Mouse (Mus musculus) layer of hippocampus, postnatal 10 days (tissue): ENCODE results near the gene Eif4a3. TPM values are rescaled to one million over a fixed set of nuclear protein-coding genes. Genes with fewer than 3 reads are reported as not detected.
"Not testable (repeated sequence)": the region's sequence is repeated elsewhere in the genome, so short reads cannot be mapped to it uniquely, and the experiment has no call there.

Experiments used
- DNase-seq, 2 experiments: peaks; one replicate each; pipeline ENCODE4 v3.0.0; 2021; ENCODE audit warnings: low spot score in 2 of 2
- total RNA-seq, 2 experiments: library from RNA; stranded (reverse); gene quantifications; 2 replicates each; pipeline ENCODE4 v1.2.3; 2021

Eif4a3 gene
- total RNA-seq, 2 experiments from 2014 or later: 88.9 to 93.0 TPM

- DNase-seq: peak; percentile 52 to 63
These were observed 46.9 kb downstream of the Eif4a3 start for GRCm38 (mm10) chr11:119252854-119253541.

- DNase-seq: no peak
These were observed 48.9 kb downstream of the Eif4a3 start for GRCm38 (mm10) chr11:119250998-119251397.

- DNase-seq: peak; percentile 49 to 54
These were observed 50.9 kb downstream of the Eif4a3 start for GRCm38 (mm10) chr11:119249011-119249410.

GRCm38 (mm10) chr11:119245543-119245942 lies 54.3 kb downstream of the Eif4a3 start:
- not testable (repeated sequence) for DNase-seq

GRCm38 (mm10) chr11:119239480-119239879 lies 60.4 kb downstream of the Eif4a3 start:
- no peak for DNase-seq

Other genes starting within 250 kb of the Eif4a3 start
- 10 to 100 TPM; 49.2 to 51.2 TPM for gene Cbx4, start 213.9 kb downstream of the Eif4a3 start, total RNA-seq
- 100 to 1,000 TPM; 111 to 115 TPM for gene Tbc1d16, start 71.6 kb downstream of the Eif4a3 start, total RNA-seq
- gene Ccdc40, start 71.5 kb downstream of the Eif4a3 start, total RNA-seq: 1 to 10 TPM; 4.8 to 5.2 TPM
- gene Gaa, start 32.2 kb downstream of the Eif4a3 start, total RNA-seq: 100 to 1,000 TPM; 131 to 136 TPM
- under 1 TPM; 0.25 to 0.38 TPM for gene Card14, start 7.7 kb upstream of the Eif4a3 start, total RNA-seq
- 1 to 10 TPM; 4.7 to 5.1 TPM for gene Sgsh, start 55.4 kb upstream of the Eif4a3 start, total RNA-seq
- gene Slc26a11, start 55.5 kb upstream of the Eif4a3 start, total RNA-seq: 1 to 10 TPM; 5.4 to 6.3 TPM
- gene Rnf213, start 93.0 kb upstream of the Eif4a3 start, total RNA-seq: 1 to 10 TPM; 3.8 TPM
- gene Endov, start 191.3 kb upstream of the Eif4a3 start, total RNA-seq: 10 to 100 TPM; 24.8 to 29.6 TPM
- 100 to 1,000 TPM; 146 to 173 TPM for gene Nptx1, start 247.7 kb upstream of the Eif4a3 start, total RNA-seq